Mouse (Mus musculus) spleen, embryonic (tissue): ENCODE measurements at regions not wholly inside any gene's neighbourhood (a gene's known extent, or its start where the extent isn't known, plus 50 kb on each side); places are given as distances from the start of the nearest gene placed in this dataset.

Experiments
- CTCF ChIA-PET: fragments of 350-600 bp; sonication (Branson Sonifier 250); formaldehyde crosslinking; loops from one replicate; lab custom pipeline; 2022; lab: Charles Lee

DNA sequence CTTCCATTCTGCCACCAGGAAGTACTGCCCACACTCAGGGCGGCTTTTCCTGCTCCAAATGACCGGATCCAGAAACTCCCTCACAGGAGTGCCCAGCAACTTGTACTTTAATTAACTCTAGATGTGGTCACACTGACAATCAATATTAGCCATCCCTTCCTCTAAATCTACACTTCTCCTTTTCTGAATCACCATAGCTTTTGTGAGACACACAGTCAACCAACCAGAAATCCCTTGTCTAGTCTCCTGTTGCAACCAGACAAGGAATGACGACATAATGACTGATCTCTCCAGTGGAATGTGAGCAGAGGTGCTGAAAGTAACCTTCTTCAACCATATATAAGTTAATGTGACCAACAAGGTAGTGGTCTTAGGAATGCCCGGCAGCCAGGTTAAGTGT, 277.0 kb upstream of the Acvr2a start:
- CTCF ChIA-PET: no interaction called here

- CTCF ChIA-PET: no interaction called here
Measured at GRCm38 (mm10) chr2:48538668-48539341, 275.1 kb upstream of the Acvr2a start.

GRCm38 (mm10) chr2:48539465-48540055, 274.3 kb upstream of the Acvr2a start:
- CTCF ChIA-PET: no interaction called here

GRCm38 (mm10) chr2:48544377-48544776, 269.5 kb upstream of the Acvr2a start:
- CTCF ChIA-PET: no interaction called here

DNA sequence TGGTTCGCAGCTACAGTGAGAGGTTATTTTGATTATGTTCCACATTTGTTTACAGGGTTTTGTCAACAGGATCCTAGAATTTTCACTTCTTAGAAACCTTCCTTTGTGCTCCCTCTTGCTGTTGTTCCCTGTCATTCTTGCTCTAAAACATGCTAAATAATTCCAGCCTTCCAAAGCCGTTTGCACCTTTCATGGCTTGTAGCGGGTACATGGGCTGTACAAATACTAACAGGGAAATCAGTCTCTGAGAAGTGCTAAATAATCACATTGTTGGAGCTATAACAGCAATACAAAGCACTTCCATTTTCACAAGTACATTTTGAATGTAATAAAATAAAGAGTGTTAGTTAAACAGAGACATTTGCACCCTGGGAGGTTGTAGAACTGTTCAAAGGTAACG, 268.8 kb upstream of the Acvr2a start:
- CTCF ChIA-PET: no interaction called here

GRCm38 (mm10) chr2:48545679-48546078, 268.2 kb upstream of the Acvr2a start:
- CTCF ChIA-PET: no interaction called here

DNA sequence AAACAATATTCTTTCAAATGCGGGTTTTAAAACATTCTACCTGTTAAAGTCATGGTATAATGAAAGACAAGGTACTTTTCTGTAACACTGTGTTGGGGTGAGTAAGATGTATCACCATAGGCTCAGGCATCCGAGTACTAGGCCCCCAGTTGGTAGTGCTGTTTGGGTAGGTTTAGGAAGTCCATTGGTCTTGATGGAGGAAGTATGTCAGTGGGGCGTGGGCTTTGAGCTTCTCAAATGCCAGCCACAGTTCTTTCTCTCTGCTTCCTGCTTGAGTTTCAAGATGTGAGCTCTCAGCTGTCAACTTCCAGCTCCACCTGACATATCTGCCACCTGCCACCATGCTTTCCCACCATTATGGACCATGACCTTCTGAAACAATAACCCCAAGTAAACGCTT, 267.7 kb upstream of the Acvr2a start:
- CTCF ChIA-PET: no interaction called here

GRCm38 (mm10) chr2:48556600-48556999, 257.3 kb upstream of the Acvr2a start:
- CTCF ChIA-PET: no interaction called here

DNA sequence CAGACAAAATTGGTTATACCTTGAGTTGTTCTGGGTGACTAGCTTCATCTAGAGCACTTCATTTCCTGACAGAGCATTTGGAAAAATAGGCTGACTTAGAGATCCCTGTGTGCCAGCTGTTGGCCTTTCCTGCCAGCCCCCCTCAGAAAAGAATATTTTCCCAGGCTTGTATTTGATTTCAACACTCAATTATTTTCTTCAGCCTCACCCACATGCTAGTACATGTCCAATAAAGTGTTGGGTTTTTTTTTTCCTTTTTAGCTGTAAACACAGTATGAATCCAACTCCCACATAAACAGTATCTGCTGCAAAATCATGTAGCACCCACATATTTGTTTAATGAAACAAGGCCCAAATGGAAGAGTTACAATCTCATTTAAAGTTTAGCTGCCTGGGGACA, 256.8 kb upstream of the Acvr2a start:
- CTCF ChIA-PET: no interaction called here

DNA sequence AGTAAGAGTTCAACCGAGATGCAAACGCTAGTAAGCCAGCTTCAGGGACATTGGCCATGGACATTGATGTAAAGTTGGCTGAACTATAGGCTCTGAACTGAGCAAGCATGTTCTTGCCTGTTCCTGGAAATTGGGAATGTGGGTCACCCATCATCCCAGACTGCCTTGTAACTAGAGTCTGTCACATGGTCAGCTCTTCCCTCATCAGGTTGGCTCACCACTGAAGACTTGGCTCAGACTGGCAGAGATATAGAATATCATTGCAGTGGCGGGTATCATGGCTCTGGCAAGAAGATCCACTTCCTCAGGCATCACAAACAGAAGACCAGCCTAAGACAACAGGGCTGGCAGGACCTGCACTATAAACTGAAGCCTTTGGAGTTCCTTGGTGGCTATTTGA, 255.3 kb upstream of the Acvr2a start:
- CTCF ChIA-PET: no interaction called here

DNA sequence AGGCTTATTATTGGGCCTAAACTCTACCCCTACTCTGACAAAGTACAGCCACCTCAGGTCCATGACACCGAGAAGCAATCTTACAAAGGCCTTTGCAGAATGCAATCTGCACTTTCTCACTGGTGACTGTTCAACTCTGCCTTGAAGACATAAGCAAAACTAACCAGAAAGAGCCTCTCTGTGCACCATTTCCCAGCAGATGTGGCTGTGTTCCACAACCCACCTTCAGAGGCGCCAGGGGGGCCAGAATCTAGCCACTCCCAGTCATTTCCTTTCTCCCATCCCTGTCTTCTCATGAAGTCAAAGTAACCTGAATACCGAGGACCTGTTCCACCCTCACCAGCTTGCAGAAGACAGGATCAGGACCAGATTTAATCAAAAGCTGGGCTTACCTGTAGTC, 250.3 kb upstream of the Acvr2a start:
- CTCF ChIA-PET: no interaction called here

DNA sequence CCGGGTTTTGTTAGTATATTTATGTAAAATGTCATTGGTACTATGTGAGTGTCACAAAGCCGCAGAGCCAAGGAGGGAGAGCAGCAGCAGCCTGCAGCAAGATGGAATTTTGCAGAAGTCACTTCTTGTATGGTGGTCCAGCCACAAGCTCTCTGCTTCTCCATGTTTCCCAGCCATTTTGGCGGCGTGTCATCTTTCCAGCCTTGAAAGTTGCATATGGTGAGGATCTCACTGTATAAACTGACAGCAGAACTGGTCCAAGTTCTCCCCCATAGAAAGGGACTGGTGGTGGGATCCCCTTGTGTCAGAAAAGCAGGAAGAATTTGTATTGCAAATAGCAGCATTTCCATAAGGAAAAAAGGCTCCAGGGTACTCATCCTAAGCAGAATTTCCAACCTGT, 249.7 kb upstream of the Acvr2a start:
- CTCF ChIA-PET: no interaction called here

- CTCF ChIA-PET: no interaction called here
Measured at GRCm38 (mm10) chr2:48567871-48568270, 246.0 kb upstream of the Acvr2a start.

DNA sequence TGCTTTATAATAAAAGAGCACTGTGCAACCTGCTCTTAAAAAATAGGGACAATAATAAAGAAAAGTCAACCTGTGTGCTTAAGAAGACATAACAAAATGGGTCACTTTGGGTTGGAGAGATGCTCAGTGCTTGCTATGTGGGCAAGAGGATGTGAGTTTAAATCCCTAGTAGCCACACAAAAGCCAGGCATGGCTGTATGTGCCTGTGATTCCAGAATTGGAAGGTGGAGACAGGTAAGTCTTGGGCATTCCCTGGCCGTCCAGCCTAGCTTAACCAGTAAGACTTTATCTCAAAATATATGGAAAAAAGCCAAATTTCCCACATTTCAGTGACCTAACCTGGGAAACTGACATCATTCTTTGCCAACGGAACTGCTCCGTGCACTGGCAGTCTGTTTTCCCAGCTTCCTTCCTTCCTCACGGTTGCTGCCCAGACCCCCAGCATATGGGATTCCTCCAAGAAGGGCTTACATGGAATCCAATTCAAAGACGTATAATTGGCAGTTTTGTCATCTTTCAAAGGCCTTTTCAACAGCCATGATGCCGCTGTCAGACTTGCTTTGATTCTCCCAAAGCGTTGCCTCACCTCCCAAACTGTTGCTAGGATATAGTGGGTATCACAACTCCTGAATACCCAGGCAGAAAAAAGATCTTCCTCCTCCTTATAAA, 227.6 kb upstream of the Acvr2a start:
- CTCF ChIA-PET: no interaction called here

DNA sequence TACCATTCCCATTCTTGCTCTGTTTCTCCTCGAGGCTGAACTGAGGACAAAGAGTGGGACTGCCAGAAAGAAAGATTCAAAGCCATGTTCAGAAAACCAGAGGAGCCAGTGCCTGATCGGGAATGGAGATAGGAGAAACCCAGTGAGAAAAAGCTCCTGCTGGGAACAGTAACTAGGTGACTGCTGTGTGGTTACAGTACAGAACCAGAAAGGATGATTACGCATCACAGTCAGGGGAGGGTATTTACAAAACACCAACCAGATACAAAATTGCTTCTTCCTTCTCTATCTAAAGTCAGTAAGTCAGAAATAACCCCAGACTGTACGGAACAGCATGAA, 227.1 kb upstream of the Acvr2a start:
- CTCF ChIA-PET: no interaction called here

DNA sequence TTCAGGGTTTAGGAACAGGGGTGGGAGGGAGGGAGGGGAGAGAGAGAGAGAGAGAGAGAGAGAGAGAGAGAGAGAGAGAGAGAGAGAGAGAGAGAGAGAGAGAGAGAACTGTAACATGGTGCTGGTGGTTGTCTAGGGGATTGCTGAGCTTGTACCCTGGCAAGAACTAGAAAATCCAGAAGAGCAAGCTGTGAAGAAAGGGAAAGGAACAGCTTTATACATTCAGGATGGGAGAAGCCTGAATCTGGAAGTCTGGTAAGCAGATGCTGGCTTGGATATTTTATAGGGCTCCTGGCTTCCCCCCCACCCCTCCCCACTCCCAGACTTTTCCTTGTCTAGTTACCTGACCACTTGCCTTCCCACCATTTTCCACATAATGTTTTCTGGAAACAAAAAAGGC, 224.2 kb upstream of the Acvr2a start:
- CTCF ChIA-PET: no interaction called here

DNA sequence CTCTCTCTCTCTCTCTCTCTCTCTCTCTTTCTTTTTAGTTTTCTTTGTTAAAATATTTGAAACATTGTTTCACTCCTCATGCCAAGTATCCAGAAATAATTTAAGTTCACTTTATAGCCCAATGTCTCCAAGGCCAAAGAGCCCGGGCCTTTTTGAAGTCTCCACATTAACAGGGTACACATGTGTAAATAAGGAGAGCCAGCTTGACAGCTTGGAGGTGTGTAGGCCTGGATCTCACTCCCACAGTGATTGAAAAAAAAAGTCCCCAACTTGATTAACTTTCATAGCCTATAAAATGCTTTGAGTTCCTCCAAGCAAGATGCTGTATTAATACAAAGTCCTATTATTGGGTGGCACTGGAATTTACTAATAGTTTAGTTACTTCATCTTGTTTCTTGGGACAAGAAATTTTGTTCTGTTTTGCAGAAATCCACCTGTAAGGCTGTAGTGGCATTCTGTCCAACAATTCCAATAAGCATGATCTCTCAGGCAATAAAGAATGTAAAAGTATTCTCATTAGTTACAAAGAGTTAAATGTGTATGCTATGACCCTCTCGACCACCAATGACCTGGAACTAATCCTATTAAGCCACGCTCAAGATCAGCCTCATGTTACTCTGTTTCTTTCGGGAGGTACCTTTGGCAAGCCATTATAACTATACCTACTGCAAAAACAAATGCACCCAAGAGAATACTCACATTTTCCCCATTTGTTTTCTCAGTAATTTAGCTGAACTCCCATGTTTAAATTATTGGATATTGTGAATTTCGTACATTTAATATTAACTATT, 215.9 kb upstream of the Acvr2a start:
- CTCF ChIA-PET: no interaction called here

GRCm38 (mm10) chr2:48599367-48599766, 214.5 kb upstream of the Acvr2a start:
- CTCF ChIA-PET: no interaction called here

GRCm38 (mm10) chr2:48601855-48602254, 212.1 kb upstream of the Acvr2a start:
- CTCF ChIA-PET: no interaction called here

GRCm38 (mm10) chr2:48609466-48609865, 204.4 kb upstream of the Acvr2a start:
- CTCF ChIA-PET: no interaction called here

DNA sequence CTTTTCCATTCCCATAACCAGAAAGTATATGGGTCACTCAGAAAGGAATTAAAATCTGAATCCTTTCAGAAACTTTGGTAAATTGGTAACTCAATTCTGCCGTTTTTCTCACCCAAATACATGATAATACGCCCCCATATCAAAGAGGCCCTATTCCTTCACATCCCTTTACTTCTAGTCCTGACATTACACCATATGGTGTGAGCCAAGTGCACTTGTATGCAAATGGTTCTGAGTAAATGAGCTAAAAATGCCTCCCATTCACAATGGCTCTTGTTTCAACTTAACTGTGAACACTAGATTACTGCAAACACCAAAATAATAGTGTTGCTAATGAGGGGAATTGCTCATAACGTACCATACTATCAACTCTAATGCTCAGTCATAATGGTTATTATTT, 201.7 kb upstream of the Acvr2a start:
- CTCF ChIA-PET: no interaction called here

GRCm38 (mm10) chr2:48617141-48617699, 196.7 kb upstream of the Acvr2a start:
- CTCF ChIA-PET: no interaction called here
